Mouse (Mus musculus) E14TG2a.4 (cell line): ENCODE data around the gene Blnk.

Experiments used
- CTCF ChIP-seq: conservative IDR thresholded peaks from 2 replicates; pipeline ENCODE4 v1.5.1; 2014; ENCODE audit warnings: low read length
- NANOG ChIP-seq: IDR thresholded peaks from 2 replicates; pipeline ENCODE4 v1.6.1; 2014; ENCODE audit warnings: borderline replicate concordance, low read length, mixed read lengths
- POU5F1 ChIP-seq: IDR thresholded peaks from 2 replicates; pipeline ENCODE4 v1.6.1; 2014; ENCODE audit warnings: low read length, borderline replicate concordance

DNA sequence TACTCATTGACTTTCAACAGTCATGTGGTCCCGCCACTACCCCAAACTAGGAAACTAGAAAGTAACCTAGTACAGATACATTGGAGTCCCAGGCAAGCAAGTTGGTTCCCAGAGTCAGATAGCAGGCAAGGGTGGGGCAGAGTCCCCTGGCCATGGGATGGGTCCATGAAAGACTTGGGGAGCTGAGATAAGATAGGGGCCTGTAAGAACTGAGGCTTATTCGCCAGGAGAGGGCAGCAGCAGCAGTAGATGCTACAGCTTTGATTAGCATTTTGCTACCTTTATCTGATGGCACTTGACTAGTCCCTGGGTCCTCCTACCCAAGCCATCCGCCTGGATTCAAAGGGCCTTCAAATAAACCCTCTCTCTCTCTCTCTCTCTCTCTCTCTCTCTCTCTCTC lies 5.2 kb upstream of the Blnk start:
- no peak; the same call in 1 of the 2 replicates for TF ChIP-seq CTCF
- no peak for TF ChIP-seq NANOG
- no peak for TF ChIP-seq POU5F1
